Mouse (Mus musculus): Measurements from ENCODE around the gene Rilp. TPM values are rescaled to one million over a fixed set of nuclear protein-coding genes. Genes with fewer than 3 reads are reported as not detected.

Gene Rilp
- polyA plus RNA-seq, 1 experiment, result 1.7 TPM

DNA sequence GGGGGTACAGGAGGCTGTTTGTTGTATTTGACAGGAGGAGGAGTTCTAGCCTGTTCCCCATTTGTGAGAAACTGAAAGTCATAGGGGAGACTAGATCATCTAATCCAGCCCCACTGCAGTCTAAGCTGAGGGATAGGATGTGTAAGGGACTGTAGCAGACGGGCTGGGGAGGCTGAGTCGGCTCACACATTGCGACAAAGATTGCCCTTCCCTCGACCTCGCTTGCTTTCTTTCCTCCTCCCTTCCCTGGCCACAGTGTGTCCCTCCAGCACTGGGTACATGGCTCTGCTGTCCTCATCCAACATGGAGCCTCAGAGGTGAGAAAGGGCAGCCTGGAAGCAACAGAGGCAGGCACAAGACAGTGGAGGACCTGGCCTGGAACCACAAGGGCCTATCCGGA, 44.8 kb upstream of the Rilp start:
- peak overlapping the region; percentile 10; the same call in 1 of the 2 replicates for H3K4me3 ChIP-seq (ENCODE audit: insufficient read depth, low read length)

DNA sequence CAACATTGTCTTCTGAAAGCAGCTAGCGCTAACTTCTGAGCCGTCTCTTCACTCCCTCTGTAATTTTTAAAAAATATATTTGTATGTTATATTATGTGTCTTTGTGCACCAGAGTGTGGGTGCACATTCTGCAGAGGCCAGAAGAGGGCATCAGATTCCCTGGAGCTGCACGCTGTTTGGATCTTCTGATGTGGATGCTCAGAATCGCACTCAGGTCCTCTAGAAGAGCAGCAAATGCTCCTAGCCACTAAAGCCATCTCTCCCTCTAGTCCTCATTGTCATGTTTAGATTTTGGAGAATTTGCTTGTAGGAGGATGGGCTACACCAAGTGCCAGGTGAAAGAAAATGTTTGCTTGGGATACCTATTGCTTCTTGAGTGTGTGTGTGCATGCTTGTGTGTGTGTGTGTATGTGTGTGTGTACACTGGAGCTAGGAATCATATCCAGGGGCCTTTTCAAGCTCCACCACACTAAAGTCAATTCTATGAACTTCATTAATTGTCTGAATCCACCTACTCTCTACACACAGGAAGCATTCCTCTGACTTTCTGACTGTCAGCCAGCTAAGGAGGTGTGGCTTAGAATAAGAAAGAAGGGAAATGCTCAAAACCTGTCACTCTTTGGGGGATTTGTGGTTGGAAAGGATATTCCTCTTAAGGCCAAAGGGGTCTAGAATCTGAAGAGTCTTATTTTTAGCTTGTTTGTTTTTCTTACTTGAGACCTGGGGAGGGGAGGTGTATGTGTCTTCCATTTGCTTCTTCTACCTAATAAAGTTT, 43.0 kb upstream of the Rilp start:
- TF ChIP-seq CTCF (IDR thresholded peaks at IDR 0.05; ENCODE audit: borderline replicate concordance, insufficient read depth, low read length) (peak; percentile 34; the same call in 1 of the 2 replicates), POLR2A (IDR thresholded peaks at IDR 0.05; ENCODE audit: low read depth, low read length) (peak; percentile 67)

More for the DNA sequence above, 44.8 kb upstream of the Rilp start:
- Histone ChIP-seq H3K27ac (ENCODE audit: insufficient read depth, low read length) (peak overlapping the region; percentile 8; the same call in 1 of the 2 replicates), H3K4me1 (ENCODE audit: control insufficient read depth, insufficient read depth, low read length) (peaks cover 12% of the 10 kb centered on the region)
- TF ChIP-seq CTCF (IDR thresholded peaks at IDR 0.05; ENCODE audit: borderline replicate concordance, insufficient read depth, low read length) (no peak), POLR2A (IDR thresholded peaks at IDR 0.05; ENCODE audit: low read depth, low read length) (no peak; the same call in 1 of the 2 replicates)

DNA sequence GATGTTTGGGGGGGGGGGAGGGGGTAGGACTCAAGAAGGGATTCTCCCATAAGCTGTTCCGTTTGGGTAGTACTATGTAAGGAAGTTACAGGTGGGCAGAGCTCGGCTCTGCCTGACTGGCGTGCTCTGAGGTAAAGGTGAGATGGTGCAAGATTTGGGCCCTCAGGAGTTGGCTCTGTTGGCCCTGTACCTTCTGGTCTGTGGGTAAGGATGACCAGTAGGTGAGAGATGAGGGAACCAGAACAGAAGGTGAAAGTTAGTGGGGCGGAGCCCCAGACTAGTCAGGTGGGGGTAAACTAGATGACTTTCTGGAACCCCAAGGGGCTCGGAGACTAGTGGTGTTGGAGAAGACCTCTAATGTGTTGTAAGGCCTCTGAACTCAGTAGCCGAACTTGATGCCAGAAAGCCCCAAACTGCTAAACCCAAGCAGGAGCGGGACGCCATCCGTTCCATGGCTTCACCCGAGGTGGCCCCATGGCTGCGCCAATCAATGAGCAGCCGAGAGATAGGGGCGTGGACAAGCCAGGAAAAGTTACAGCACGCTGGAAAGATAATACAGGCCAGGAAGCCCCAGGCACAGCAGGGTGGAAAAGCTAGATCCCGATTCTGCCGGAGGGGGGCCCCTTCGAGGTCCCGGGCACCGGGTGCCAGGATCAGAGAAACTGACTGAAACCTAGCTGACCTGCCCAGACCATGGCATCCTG, 42.2 kb upstream of the Rilp start:
- Histone ChIP-seq H3K27ac (ENCODE audit: insufficient read depth, low read length) (peak overlapping the region; percentile 39), H3K4me3 (ENCODE audit: insufficient read depth, low read length) (no peak overlapping the region), H3K4me1 (ENCODE audit: control insufficient read depth, insufficient read depth, low read length) (peaks cover 14% of the 10 kb centered on the region)
- TF ChIP-seq POLR2A (IDR thresholded peaks at IDR 0.05; ENCODE audit: low read depth, low read length) (peak; percentile 69), CTCF (IDR thresholded peaks at IDR 0.05; ENCODE audit: borderline replicate concordance, insufficient read depth, low read length) (no peak)

More for the DNA sequence above, 43.0 kb upstream of the Rilp start:
- H3K4me1 ChIP-seq (ENCODE audit: control insufficient read depth, insufficient read depth, low read length), result peaks cover 14% of the 10 kb centered on the region
- no peak overlapping the region for H3K27ac ChIP-seq (ENCODE audit: insufficient read depth, low read length)
- H3K4me3 ChIP-seq (ENCODE audit: insufficient read depth, low read length), result no peak overlapping the region

DNA sequence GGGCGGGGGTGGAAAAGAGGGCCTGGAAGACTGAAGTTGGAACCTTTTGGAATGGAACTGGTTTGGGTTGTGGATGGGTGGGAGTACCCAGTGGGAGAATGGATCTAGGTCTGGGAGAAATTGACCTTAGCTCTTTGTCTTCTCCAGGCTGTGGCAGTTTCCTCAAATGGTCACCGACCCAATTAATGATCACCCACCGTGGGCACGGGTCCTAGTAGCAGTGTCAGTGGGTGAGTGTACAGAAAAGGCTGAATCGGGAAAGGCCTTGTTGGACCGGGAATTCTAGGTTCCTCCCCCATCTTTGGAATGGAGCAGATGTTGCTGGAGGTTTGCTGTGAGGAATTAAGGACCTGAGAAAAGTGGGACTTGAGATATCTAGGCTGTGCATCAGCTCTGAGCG, 41.5 kb upstream of the Rilp start:
- no peak for TF ChIP-seq POLR2A (IDR thresholded peaks at IDR 0.05; ENCODE audit: low read depth, low read length)
- TF ChIP-seq CTCF (IDR thresholded peaks at IDR 0.05; ENCODE audit: borderline replicate concordance, insufficient read depth, low read length), result no peak
- Histone ChIP-seq H3K4me3 (ENCODE audit: insufficient read depth, low read length) (no peak overlapping the region), H3K4me1 (ENCODE audit: control insufficient read depth, insufficient read depth, low read length) (peaks cover 14% of the 10 kb centered on the region), H3K27ac (ENCODE audit: insufficient read depth, low read length) (peak overlapping the region; percentile 39; the same call in 1 of the 2 replicates)

DNA sequence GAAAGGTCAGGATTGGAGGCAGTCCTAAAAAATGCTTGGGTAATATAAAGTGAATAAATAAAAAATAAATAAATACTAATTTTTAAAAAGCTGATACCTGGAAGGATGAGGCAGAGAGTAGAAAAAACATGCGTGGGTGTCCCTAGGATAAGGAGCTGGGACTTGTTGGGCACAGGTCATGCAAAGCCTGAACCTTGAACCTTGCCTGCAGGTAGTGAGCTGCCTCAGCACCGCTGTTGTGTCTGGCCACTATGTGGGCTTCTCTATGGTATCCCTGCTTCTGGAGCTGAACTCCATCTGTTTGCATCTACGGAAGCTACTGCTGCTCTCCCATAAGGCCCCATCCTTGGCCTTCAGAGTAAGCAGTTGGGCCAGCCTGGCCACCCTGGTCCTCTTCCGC, 40.6 kb upstream of the Rilp start:
- TF ChIP-seq CTCF (IDR thresholded peaks at IDR 0.05; ENCODE audit: borderline replicate concordance, insufficient read depth, low read length) (no peak), POLR2A (IDR thresholded peaks at IDR 0.05; ENCODE audit: low read depth, low read length) (no peak)
- Histone ChIP-seq H3K27ac (ENCODE audit: insufficient read depth, low read length) (no peak overlapping the region), H3K4me3 (ENCODE audit: insufficient read depth, low read length) (no peak overlapping the region), H3K4me1 (ENCODE audit: control insufficient read depth, insufficient read depth, low read length) (peaks cover 14% of the 10 kb centered on the region)

DNA sequence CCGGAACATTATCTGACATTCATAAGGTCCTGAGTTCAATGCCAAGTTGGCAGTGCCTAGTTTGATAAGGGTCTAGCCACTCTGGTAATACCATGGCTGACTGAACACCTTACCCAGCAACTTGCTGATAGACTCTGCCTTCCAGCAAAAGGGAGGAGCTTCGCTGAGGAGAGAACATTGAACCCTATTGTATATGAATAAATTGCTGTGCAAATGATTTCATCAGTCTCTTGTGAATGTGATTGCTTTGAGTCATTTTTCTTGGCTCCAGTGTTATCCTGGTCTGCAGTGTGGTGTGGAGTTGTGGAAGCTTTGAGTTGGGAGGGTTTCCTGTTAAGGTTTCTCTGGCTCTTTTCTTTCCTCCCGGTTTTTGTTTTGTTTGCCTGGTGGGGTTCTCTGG, 39.2 kb upstream of the Rilp start:
- H3K4me3 ChIP-seq (ENCODE audit: insufficient read depth, low read length), result no peak overlapping the region
- 0 out of 2 replicates have a peak, but pooled peaks cover 6% of the 10 kb centered on the region for H3K4me1 ChIP-seq (ENCODE audit: control insufficient read depth, insufficient read depth, low read length)
- TF ChIP-seq CTCF (IDR thresholded peaks at IDR 0.05; ENCODE audit: borderline replicate concordance, insufficient read depth, low read length), result no peak
- TF ChIP-seq POLR2A (IDR thresholded peaks at IDR 0.05; ENCODE audit: low read depth, low read length), result no peak
- peak overlapping the region; percentile 54; the same call in 1 of the 2 replicates for H3K27ac ChIP-seq (ENCODE audit: insufficient read depth, low read length)

DNA sequence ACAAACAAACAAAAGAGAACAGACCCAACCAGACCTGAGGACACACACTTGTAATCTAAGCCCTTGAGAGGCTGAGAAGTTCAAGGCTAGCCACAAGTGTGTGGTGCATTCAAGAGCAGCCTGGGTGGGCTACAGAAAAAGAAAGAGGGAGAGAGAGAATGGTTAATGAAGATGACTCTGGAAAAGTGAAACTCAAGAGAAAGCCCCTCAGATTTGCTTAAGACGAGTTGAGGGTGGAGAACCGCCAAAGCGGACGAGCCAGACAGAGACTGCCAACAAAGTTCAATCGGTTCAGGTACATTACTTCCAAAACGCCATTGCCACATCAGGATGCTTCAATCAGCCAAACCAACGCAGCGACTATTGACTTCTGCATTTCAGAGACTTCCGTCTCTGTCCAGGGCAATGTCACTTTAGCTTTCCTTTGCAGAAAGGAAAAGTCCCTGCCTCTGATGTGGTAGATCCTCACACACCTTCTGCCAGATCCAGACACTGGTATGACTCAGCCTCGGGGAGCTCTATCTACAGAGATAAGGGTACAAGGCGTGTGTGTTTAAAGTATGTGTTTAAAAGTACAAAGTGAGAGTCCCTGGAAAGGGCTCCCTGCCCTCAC, 37.3 kb upstream of the Rilp start:
- TF ChIP-seq POLR2A (IDR thresholded peaks at IDR 0.05; ENCODE audit: low read depth, low read length), result no peak
- Histone ChIP-seq H3K4me1 (ENCODE audit: control insufficient read depth, insufficient read depth, low read length) (0 out of 2 replicates have a peak, but pooled peaks cover 2% of the 10 kb centered on the region), H3K4me3 (ENCODE audit: insufficient read depth, low read length) (no peak overlapping the region), H3K27ac (ENCODE audit: insufficient read depth, low read length) (no peak overlapping the region)

DNA sequence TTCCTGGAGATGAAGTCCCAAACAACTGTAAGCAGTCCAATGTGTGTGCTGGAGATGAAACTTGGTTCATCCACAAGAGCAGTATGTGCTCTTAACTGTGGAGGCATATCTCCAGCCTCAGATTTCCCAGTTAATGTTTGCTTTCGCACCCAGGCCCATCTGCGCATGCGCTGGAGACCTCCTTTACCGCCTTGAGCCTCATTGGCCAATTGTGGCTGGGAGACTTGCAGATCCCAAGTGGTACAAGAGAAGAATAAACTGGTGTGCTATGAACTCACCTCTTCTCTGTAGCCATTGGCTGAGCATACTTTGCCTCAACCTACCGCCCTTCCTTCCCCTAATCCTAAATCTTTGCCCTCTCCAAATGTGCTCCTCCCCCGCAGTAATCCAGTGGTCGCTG, 36.5 kb upstream of the Rilp start:
- TF ChIP-seq POLR2A (IDR thresholded peaks at IDR 0.05; ENCODE audit: low read depth, low read length) (no peak), CTCF (IDR thresholded peaks at IDR 0.05; ENCODE audit: borderline replicate concordance, insufficient read depth, low read length) (no peak)
- H3K27ac ChIP-seq (ENCODE audit: insufficient read depth, low read length), result no peak overlapping the region
- H3K4me1 ChIP-seq (ENCODE audit: control insufficient read depth, insufficient read depth, low read length), result 0 out of 2 replicates have a peak, but pooled peaks cover 2% of the 10 kb centered on the region
- H3K4me3 ChIP-seq (ENCODE audit: insufficient read depth, low read length), result no peak overlapping the region

DNA sequence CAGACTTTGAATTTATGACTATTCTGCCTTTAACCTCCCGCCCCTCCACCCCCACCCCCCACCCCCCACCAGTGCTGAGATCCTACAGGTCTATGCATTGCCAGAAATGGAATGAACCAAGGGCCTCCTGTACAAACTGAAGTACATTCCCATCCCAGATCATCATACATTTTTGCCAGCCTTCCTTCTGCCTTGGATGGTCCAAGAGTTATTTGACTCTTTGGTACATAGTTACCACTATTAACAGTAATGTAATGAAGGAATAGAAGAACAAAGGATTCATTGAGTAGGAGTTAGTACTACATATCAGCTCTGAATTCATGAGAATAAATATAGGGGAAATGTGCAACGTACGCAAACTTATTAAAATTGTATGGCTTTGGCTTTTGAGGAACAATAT, 23.7 kb upstream of the Rilp start:
- Histone ChIP-seq H3K4me3 (ENCODE audit: insufficient read depth, low read length) (no peak overlapping the region), H3K4me1 (ENCODE audit: control insufficient read depth, insufficient read depth, low read length) (peaks cover 3% of the 10 kb centered on the region), H3K27ac (ENCODE audit: insufficient read depth, low read length) (no peak overlapping the region)
- TF ChIP-seq CTCF (IDR thresholded peaks at IDR 0.05; ENCODE audit: borderline replicate concordance, insufficient read depth, low read length), result no peak
- no peak for TF ChIP-seq POLR2A (IDR thresholded peaks at IDR 0.05; ENCODE audit: low read depth, low read length)
